Mouse (Mus musculus): ENCODE measurements around the gene Hmgb1. TPM values are rescaled to one million over a fixed set of nuclear protein-coding genes. Genes with fewer than 3 reads are reported as not detected.

The Hmgb1 gene
- total RNA-seq, 2 experiments from 2014 or later: 84.3 to 87.9 TPM

DNA sequence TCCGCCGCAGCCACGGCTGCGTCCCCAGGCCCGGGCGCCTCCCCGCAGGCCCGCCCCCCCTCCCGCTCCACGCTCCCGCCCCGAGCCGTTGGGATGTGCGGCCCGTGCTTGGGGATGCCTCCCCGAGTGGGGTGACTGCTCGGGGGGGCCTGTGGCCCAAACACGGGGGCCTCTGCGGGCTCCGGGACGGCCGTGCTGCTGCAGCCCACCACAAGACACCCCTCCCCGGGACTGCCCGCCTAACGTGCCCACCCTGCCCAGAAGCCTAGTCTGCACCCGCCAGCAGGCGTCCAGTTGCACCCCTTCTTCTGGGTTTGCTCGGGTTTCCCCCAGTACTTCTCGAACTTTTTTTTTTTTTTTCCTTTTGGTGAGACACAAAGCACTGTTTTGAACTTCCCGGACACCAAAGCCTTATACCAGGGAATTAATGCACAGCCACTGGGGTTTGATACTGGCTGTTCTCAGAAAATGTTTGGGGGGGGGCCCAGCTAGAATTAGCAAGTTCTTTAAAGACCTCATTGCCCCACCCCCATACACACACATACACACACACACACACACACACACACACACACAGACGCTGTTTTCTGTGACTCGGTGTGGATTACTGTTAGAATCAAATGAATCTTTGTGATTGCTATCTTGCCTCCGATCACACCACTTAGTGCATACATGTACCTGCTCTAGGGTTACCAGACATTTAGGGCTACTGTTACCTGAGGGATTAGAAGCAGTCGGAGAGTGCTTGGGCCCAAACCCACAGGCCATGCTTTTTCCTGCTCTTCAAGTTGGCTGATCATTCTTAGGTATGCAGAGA is 130.7 kb downstream of the Hmgb1 start:
- no peak for DNase-seq

DNA sequence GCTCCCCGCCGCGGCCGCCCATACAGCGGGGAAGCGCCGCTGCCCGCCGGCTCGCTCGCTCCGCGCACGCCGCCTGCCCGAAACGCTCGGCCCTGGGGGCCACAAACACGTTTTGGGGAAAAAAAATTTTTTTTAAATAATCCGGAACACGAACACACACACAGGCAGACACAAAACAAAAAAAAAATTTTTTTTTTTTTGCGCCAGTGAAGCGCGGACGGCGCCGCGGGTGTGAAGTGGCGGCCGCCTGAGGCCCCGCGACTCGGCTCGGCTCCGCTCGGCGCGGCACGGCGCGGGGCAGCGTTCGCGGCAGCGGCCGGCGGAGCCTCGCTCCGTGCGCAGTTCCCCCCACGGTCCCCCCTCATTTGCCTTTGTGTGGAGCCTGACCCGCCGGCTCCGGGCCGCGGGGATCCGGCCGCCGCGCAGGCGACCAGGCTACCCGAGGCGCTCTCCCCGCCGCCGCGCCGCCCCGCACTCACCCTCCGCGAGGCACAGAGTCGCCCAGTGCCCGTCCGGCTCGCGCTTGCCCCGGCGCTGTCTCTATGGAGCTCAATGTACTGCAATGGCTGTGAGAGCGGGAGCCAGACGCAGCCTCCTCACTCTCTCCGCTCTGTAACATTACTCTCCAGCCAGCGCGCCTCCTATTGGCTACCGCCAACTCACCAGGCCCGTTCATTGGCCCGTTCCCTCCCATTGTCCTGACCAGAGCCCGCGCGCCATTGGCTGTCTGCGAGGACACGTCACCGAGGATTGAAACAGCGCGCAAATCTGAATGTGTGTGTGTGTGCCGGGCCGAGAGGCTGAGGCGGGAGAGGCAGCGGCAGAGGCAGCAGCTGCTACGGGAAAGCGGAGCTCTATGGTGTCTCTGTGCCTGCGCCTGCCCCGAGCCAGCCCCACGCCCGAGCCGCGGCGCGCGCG is 131.6 kb downstream of the Hmgb1 start:
- DNase-seq: peak; percentile 99

GRCm38 (mm10) chr5:149051571-149052420 is 132.5 kb downstream of the Hmgb1 start:
- peak; percentile 87 for DNase-seq

- DNase-seq: peak; percentile 70
Observed at GRCm38 (mm10) chr5:149051194-149051570, 133.1 kb downstream of the Hmgb1 start.

DNA sequence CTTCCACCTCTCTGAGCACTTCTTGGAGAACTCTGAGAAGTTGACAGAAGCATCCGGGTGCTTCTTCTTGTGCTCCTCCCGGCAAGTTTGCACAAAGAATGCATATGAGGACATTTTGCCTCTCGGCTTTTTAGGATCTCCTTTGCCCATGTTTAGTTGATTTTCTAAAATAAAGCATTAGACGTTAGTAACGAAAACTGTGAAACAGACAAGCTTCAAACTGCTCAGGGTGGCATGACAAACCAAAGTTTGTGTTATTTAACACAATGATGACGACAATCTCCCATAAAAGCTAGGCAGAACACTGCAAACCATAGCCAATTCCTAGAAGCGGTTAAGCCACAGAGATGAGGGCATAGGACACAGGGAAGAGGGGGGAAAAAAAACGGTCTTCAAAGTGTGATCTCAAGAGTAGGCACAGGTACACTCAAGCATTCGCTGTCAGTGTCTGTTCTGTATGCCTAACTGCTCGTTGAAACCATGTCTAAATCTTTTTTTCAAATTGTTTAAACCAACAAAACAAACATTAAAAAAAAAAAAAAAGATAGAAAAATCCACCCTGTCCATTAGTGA is 133.6 kb downstream of the Hmgb1 start:
- no peak for DNase-seq

- DNase-seq: no peak
Observed at GRCm38 (mm10) chr5:149049435-149049834, 134.9 kb downstream of the Hmgb1 start.

GRCm38 (mm10) chr5:149048961-149049360 is 135.3 kb downstream of the Hmgb1 start:
- no peak for DNase-seq

DNA sequence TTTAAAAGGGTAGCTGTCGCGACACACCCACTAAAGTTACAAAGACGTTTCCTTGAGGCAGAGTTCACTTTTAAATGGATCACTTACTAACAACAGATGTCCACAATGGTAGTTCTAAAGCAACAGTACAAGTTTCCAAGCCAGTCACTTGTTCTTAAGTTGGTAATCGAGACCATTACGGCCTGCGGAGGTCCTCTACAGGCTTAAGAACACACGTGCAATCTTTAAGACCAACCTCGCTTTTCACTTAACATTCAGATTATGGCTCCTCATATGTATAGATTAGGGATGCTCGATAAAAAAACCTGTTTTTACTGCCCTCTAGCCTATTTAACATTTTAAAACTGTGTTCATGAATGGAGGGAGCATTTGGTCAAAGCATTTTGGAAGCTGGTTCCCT is 137.6 kb downstream of the Hmgb1 start:
- DNase-seq: no peak

DNA sequence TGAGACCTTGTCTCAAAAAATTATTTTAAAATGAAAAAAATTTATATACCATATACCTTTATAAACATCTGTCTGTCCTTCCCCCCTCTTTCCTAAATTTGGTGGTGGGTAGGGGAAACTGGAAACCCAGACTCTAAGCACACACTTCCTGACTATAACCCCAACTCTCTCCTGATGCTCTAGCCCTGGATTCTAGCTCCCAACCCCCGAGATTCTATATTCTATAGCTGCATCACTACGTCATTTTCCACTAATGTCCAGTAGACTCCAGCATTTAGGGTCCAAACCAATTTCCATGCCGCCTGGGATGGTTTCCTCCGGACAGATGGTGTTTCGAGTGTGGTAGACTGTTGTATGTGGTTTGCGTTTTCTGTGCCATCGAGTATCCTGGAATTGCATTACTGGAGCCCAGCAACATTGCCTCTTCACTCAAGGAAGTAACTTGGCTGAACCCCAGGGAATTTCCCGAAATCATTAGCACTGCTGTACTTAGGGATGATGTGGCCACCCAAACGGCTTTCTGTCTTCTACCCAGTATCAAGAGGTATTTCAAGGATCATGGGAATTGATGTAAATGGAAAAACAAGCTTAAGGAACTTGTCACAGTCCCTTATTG is 138.7 kb downstream of the Hmgb1 start:
- no peak for DNase-seq

GRCm38 (mm10) chr5:149045054-149045453 is 139.2 kb downstream of the Hmgb1 start:
- no peak for DNase-seq

DNA sequence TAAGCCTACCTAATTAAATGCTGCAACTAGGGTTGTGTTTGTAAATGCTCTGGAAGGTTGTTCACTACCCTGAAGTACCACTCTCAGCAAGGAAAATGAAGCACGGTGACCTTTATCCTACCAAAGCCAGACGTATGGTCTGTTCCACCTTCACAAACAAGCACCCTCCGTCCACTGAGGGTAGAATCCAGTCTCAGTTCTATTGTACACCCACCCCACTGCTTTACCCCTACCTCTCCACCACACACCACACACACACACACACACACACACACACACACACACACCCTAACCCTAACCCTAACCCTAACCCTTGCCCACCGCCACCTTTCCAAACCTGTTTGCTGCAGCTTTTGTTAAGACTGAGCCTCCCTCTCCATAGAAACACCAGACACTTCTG is 140.2 kb downstream of the Hmgb1 start:
- no peak for DNase-seq

DNA sequence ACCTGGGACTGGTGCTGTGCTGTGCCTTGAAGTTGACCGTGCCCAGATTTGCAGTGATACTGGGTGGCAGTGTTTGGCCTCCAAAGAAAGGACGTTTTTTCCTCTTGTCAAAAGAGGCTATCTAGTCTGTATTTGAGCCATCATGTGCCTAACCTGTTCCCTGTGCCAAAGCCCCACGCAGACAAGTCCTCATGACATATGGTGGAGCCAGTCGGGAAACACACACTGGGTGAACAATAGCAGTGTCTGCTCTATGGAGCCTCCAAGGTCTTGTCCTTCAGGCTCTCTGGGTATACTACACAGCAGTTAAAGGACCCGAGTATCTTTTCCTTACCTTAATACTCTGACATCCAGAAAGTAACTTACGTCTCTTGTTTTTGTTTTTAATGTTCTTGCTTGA is 141.0 kb downstream of the Hmgb1 start:
- no peak for DNase-seq

DNA sequence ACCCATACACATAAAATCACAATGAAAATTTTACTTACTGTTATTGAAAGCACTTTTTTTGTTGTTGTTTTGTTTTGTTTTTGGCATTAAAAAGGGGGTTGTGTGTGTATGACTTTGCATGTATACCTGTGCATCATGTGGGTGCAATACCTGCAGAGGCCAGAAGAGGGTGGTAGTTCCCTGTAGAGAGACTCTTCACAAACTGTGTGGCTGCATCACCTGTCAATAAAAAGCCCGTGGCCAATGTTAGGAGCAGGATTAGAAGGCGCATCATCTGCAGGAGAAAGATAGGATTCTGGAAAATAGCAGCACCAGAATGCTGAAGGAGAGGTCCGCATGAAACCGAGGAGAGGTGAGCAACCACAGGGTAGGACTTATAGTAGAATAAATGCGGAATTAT is 144.5 kb downstream of the Hmgb1 start:
- no peak for DNase-seq

GRCm38 (mm10) chr5:149037729-149038128 is 146.6 kb downstream of the Hmgb1 start:
- peak; percentile 72 for DNase-seq

DNA sequence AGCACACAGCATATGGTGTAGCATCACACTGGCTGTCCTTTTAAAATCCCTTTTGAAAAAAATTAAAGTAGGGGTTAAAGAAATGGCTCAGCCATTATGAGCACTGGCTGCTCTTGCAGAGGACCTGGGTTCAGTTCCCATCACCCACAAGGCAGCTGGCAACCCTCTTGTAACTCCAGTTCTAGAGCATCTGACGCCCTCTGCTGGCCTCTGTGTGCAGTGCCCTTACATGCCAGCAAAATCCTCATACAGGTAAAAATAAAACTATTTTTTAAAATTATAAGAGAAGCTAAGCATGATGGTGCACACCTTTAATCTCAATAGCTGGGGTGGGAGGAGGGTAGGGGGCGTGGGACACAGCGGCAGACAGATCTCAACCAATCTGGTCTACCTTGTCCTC is 147.4 kb downstream of the Hmgb1 start:
- no peak for DNase-seq

DNA sequence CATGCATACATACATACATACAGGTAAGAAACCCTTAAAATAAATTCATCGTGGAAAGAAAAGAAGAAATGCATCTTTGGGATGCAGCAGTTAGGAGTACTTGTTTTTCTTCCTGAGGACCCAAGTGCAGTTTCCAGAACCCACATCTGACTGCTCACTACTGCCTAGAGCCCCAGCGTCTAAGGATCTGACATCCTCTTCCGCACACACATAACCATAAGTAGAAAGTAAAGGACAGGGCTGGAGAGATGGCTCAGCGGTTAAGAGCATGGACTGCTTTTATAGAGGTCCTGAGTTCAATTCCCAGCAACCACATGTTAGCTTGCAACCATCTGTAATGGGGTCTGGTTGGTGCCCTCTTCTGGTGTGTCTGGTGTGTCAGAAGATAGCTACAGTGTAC is 151.9 kb downstream of the Hmgb1 start:
- DNase-seq: no peak

GRCm38 (mm10) chr5:149031199-149031750 is 153.0 kb downstream of the Hmgb1 start:
- DNase-seq: peak; percentile 80

- no peak for DNase-seq
Observed at GRCm38 (mm10) chr5:149030103-149030502, 154.2 kb downstream of the Hmgb1 start.

DNA sequence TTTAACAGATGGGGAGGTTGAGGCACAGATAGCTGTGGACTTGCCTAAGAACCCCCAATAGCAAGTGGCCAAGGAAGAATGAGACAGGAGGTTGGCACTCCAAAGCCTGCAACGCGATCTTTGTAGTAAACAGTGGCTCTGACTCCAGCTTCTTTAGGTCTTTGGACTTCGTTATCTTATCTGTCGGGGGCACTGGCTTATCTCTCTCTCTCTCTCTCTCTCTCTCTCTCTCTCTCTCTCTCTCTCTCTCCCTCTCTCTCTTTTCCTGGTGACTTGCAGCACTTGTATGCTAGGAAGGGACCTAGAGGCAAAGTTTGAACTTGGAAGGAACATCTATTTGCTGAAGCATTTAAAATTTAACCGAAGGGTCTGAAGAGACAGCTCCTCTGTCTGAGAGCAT is 155.9 kb downstream of the Hmgb1 start:
- no peak for DNase-seq

DNA sequence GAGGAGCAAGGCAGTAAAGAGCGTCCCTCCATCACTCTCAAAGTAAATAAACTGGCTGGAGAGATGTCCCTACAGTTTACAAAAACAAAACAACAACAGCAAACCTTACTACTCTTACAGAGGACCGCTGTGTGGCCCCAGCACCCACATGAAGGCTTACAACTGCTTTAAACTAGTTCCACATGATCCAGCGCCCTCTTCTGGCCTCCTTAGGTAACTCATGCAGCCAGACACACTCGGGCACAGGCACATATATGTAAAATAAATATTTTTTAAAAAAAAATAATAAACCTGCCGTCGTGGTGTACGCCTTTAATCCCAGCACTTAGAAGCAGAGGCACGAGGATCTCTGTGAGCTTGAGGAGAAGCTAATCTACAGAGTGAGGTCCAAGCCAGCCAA is 156.9 kb downstream of the Hmgb1 start:
- DNase-seq: no peak

DNA sequence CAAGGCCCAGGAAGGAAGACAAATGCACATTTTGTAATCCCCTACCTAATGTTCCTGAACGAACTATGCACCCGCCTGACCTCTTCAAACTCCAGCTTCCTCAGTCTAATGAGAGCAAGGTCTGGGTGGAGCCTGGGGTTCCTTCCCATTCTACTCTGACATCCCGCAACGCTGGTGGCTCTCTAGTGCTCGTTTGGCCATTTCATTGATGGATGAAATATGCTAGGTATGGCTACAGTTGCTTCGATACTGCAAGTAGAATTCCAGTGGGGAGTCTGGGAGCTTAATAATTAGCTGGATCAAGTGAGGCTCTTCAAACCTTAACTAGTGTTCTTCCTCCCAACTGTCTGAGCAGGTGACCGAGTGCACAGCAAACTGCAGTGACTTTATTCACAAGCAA is 163.2 kb downstream of the Hmgb1 start:
- no peak for DNase-seq

All from gastrocnemius, postnatal 25 days (tissue).